Mouse (Mus musculus) lung, postnatal 0 days (tissue): ENCODE data around the gene Marveld1.

ENCODE experiments used
- CTCF ChIP-seq: IDR thresholded peaks from 2 replicates; pipeline ENCODE4 v1.5.1; 2016; ENCODE audit warnings: antibody characterized with exemption, mild to moderate bottlenecking
- EP300 ChIP-seq: IDR thresholded peaks from 2 replicates; pipeline ENCODE4 v1.6.1; 2016; ENCODE audit warnings: antibody characterized with exemption, mild to moderate bottlenecking, control low read depth

- TF ChIP-seq EP300, result no peak
- TF ChIP-seq CTCF, result peak; percentile 93
Measured at GRCm38 (mm10) chr19:42151990-42152389, 4.8 kb downstream of the Marveld1 start.
